Mouse (Mus musculus) thymus, adult 18-20 months (tissue): ENCODE data around the gene Sh3rf1.

Source experiments
- DNase-seq, 2 experiments: peaks; one replicate each; pipeline ENCODE4 v3.0.0; 2022; ENCODE audit warnings: mixed read lengths in 2 of 2

Sh3rf1 gene

DNA sequence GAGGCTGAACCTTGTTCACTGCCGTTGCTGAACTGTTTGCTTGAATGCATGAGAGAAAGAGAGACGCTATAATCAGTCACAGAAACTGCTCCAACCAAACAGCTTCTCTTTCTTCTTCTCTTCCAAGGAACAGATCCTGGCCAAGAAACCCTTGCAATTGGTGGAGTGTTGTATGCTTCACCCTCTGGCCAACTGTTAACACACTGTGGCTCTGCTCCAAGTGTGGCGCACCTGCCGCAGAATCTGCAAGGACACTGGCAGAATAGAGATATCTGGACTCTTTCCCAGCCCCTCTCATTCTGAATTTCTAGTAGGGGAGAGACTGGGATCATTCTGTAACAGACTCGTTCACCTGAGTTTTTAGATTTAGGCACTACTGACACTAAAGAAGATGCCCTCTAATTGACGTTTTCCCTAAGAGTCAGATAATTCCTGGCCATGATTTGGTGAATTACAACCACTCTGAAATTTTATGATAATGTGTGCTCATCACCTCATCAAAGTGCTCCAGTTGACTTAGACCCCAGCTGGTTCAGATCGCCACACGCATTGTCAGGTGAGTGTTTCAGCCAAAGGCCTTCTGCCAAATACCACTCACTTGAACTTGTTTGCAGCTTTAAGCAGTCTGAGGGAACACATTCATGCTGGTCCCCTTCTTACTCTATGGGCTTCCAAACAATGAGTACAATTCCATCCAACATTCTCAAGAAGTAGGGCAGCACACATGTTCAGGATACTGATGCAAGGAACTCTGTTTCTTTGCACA, 204.4 kb downstream of the Sh3rf1 start:
- DNase-seq, result no peak

DNA sequence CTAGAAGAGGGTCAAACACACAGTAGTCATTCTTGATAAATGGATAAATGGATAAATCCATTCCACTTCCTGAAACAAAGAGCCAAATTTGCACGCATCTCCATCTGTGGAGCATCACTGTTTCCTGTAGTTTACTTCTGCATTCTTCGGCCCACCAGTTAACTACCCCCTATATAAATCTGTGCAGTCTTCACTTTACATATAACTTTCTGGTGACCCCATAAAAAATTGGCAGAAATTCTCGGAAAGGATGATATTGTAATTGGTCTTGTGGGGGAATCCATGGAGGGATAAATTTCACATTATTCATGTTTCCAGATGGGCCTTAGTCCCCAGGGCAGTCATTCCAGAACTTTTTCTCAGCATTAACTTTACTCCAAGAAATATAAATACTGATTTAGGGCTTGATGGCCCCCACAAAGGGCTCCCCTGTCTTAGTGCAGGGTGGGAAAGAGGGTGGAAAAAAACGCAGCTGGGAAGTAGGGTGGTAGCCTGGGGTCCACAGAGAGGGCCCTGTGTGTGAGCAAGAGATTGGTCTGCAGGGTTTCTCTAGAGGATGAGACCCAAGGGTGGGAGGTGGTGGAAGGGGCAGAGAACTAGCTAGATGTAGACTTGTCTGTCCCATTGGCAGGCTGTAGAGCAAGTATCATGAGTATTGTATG, 205.3 kb downstream of the Sh3rf1 start:
- DNase-seq, result no peak

DNA sequence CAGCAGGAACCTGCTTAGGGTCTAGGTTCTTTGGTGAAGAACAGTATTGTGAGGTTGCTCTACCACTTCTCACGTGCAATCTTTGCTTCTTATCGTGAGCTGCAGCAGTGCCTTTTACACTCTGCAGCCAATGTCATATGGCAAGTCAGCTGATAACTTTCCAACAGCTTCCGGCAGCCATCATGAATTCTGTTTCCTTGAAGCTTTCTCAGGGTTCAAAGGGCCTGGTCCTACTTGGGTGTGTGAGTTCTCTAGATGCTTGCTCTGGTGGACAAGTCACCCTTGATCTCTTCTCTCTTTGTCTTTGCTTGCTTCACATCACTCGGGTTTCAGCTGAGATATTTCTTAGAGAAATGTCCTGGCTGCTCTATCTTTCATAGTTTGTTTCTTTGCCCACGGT, 211.8 kb downstream of the Sh3rf1 start:
- DNase-seq, result no peak

DNA sequence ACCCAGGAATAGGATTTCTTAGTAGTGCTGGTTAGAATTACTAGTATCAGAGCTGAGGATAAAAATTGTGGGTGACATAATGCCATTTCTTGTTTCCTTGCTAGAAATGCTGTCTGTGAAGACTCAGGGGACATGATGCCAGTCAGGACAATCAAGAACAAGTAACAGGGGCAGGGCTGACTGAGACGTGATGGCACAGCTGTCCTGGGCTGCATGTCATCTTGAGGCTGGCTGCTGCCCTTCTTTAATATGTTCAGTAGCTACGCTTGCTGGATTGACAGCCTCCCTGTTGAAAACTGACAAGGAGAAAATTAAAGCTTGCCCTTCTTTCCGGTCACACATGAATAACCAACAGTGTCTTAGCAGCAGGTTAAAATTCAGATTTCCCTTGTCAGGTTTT, 212.5 kb downstream of the Sh3rf1 start:
- no peak for DNase-seq

DNA sequence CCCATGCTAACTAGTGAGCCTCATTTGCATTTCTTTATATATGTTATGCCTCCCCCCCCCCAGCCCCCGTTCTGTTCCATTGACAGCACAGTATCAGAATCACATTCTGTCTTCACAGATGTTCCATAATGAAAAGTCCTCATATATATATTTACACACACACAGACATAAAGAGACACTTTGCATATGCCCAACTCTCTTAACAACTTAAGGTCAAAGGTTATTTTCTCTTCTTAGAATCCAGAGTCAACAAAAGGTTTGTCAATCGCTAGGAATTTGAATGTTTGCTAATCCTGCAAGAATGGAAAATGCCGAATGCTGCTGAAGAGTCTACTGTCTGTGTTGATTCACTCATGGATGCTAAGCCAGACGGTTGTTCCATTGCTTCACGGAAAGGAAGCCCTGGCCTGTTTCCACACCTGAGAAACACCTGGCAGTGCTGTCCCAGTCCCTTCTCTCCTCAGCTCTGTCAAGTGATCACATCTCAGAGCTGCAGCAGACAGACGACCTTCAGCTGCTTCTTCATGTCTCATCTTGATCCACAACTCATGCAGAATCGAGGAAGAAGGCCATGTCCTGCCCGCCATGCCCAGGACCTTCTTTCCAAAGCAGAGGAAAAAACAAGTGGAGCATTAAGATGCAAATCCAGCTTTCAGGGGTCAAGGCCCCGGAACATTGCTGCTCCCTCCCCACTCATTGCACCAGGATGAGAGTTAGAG, 213.1 kb downstream of the Sh3rf1 start:
- DNase-seq, result no peak

DNA sequence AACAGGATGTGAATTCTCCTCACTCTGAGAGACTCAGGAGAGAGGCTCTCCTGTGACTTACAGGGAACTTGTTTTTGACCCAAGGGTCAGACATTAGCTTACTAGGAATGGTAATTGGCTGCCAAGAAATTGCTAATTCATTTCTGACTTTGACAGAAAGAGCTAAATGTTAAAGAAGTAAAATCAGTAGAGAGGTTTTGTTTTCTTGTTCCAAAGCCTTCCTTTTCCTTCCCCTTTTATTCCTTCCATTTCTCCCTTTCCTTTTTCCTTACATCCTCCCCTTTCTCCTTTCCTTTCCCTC, 213.6 kb downstream of the Sh3rf1 start:
- DNase-seq, result no peak

DNA sequence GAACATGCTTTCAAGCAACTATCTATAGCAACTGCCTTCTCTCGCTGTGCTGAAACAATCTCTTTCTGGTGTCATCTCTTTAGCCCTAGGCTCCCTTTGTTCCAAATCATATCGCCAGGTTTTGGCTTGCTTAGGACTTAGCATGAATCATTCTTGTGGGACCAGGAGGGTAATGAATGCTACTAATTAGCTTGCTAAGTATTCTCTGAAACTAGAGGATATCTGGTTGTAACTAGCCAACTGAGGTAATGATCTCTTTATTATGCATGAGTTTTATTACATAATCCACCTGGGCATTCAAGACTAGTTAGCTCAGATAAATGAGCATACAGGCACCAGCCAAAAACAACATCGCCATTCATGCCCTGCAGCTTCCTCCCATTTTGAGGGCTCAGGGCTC, 219.3 kb downstream of the Sh3rf1 start:
- DNase-seq, result no peak

DNA sequence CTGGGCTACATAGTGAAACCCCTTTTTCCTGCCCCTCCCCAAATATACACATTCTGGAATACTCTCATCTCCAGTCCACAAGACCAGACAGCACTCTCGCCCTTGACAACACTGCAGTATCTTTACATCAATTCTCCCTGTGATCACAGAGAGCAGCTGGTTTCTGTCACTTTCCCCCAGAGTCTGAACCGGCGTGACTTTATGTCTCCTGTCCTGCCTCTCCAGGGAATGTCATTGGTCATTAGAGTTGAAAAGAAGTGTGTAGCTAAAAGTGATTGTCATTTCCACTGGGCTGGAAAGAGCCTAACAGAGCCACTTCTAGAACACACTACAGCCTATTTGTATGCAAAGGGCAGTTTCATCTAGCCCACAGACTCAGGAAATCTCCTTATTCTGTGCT, 220.7 kb downstream of the Sh3rf1 start:
- DNase-seq, result no peak
